Mouse (Mus musculus) left cerebral cortex, adult 9 months (tissue): ENCODE results near the gene Tnn.

ENCODE experiments used
- DNase-seq, 2 experiments: peaks; one replicate each; pipeline ENCODE4 v3.0.0; 2022; ENCODE audit warnings: low spot score in 2 of 2

Gene Tnn

DNA sequence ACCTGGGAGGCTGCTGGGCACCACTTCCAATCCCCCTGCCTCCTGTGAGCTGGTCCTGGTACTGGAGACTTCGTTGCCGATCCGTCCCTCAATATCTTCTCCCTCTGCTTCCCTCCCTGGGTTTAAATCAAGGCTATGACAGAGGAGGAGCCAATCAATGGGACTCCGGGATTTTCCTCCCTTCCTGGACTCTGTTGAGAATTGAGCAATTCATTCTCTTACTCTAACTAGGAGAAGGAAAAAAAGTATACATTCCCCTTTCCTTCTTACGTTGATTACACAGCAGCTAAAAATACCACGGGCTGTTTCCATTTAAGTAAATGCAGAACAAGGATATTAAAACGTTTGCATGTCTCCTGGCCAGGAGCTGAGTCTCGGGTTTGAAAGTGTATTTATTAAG is at the start of gene Tnn:
TSS of gene Tnn (minus strand) at position 101 of the 400 bp plus-strand sequence.
- no peak for DNase-seq

DNA sequence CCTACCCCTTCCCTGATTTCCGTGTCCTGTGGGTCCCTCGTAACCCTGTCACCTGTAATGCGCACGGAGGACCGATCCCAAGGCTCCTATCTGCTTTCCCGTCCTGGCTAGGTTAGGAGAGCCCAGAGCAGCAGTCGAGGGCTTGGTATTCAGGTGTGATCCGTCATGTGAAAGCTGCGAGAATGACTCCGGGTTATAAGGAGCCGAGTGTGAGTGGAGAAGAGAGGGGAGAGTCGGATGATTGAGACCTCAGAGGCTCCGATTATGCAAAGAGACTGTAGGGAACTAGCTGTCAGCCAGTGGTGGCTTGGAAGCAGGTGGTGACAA is 41.9 kb upstream of the Tnn start:
- DNase-seq = no peak

DNA sequence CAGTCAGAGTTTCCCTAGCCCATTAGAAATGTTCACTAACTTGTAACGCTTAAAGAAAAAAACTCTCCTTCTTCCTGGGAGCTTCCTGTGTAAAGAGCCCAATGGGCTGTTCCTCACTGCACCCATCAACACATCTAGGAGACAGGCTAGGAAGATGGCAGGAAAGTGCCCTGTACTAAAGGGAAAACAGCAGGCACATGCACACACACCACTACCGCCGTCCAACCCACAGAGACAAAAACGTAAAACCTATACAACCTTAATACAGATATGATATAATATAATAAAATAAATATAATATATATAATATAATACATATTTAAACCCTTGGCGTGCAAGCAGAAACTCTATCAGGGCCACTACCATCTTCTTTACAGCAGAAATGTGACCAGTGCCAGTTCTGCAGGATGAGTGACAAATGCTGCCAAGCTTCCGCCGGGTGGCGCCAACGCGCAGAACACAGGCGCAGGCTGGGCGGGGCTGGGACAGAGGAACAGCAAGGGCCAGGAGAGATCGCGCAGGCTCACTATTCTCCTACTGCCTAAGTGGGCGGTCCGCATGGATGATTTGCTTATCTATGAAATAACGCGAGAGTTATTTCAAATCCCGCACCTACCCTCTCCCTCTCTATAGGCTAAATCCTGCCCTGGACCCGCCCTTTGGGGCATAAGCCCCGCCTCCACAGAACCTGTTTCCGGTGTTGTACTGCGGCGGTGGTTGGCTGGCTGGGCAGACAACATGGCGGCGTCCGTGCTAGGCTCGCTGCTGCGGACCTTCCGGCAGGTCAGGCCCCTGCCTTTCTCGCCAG is 41.4 kb upstream of the Tnn start, which contains the start of gene Mrps14:
TSS of gene Mrps14 (plus strand) at position 687 of the 808 bp plus-strand sequence.
- peak; percentile 98 for DNase-seq

DNA sequence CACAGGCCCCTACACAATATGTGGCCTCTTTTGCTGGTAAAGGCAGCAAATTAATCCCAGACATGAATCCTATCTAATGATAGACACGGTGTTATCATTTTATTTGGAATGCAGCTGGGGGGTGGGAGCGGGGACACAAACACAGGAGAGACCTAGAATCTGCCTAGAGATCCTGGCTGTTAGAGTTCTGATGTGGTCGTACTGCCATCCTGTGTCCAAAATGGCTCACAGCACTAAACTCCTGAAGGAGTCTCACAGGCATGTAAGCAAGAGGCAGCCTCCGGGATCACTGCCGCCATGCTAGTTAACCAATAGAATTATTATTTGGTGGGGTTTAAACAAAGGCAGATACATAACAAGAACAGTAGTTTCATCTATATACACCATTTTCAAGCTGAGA is 31.1 kb upstream of the Tnn start:
- peak in 1 of 2 experiments; percentile 72 for DNase-seq

DNA sequence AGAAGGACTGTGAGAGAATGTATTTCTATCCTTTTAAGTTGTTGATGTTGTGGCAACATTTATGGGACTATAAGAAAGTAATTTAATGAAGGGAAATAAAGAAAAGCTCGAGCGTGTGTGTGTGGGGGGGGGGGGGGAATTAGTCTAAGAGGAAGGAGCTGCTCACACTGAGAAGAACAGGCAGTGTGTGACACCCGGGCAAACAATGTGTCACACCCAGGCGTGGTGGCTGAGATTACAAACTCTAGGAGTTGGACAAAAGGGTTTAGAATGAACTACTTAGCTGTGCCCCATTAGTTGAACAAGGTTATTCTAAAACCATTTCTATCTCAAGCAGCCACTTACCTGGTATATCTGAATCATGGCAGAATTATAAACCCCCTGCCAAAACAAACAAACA is 27.8 kb upstream of the Tnn start:
- DNase-seq = no peak

DNA sequence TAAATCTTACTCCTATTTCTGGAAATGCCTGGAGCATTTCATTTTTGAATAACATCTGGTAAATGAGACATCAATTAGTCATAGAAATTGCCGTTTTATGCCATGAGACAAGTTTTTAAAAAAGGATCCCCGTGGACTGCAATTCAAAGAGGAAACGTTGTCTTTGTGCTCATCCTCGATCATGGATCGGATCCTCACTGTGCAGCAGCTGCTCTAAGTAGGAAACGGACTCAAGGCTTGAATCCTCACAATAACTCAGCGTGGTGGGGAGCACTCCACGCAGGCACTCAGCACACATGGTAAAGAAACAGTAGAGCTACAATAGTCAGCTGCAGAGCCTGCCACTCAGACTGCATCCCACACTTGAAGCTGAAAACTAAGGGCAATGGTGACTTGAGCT is 23.5 kb upstream of the Tnn start:
- DNase-seq = no peak

DNA sequence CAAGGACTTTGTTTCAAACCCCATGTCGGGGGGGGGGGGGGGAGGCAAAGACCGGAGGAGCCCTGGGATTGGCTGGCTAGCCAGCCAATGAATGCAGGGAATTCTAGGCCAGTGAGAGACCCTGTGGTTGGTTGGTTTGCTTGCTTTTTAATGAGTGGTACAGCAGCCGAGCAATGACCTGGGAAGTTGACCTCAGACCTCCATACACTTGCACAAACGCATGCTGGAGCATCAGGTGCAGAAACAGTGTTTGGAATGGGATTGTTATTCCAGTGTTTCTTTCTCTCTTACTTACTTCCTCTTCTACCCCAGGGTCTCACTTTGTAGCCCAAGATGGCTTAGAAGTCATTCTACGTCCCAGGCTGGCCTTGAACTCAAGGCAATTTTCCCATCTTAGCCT is 13.2 kb upstream of the Tnn start:
- DNase-seq = no peak

DNA sequence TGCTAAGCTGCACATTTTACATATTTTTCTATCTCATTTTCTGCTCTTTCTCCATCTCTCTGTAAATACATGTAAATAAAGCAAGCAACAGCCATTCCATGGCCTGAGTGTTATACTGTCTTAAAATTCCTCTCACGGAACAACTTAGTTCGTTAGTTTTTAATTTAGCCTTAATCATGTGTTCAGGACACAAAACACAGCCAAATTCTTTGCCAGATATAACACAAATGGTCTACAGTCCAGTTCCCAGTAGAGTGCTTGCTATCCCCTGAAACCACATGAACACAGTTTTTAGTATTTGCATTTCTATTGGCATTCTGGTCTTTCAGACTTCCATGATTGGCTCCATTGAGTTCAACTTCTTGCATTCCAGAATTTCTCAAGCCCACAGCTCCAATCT is 4.8 kb upstream of the Tnn start:
- no peak for DNase-seq

DNA sequence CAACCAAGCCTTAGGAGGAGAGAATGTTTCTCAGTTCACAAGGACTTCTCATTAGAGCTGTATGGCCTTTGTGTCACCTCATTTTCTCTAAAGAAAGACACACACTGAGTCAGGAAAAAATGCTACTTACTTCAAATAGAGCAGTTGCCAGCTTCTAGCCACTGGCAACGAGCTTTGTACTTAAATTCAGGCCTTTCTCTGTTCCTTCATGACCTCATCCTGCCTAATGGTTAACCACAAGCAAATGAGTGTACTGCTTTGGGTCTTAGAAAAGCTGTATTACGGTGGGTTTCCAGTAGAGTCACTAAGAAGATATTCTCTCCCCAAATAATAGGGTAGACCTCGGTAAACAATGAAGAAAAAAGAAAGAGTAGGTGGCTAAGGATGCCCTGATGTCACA is 2.7 kb downstream of the Tnn start:
- DNase-seq = no peak

DNA sequence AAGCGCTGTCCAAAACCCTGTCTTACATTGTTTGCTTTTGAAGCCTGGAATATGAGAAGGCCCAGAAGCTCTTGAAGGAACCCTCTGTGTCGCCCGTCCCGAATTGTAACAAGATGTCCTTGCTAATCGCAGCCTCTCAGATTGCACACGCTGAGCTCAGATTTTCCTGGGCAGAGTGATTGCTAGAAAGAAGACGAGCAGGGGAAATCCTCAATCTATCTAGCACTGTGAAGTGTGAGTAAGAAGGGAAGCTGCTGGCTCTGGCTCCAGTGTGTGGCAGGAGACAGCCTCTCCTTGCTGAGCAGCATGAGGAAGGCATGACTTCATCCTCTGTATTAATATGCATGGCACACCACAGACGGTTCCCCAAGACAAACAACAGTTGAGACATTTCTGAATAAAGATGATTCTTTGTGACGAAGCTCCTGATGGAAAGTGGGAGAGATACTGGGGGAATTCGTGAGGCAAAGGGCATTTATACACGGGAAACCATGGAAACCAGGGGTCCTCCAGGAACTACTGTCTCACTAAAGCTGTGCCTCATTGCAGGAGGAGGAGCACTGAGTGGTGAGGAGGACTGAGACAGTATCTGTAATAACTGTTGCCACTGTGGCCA is 4.0 kb downstream of the Tnn start:
- peak in 1 of 2 experiments; percentile 42 for DNase-seq

DNA sequence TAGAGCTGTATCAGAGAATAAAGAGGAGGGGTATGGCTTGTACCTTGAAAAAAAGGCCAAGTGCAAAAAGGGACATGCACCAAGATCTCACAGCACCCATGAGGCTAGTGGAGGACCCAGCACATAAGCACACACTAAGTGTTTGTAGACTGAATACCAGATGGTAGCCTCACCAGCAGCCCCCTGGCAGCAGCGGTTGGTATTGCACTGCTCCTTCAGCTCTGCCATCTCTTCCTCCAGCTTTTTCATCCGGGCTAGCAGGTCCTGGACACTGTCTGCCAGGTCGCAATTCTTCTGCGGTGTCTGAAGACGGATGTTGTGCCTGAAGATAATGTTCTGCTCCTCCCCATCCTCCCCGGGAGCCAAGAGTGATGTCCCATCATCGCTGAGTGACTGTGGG is 6.1 kb downstream of the Tnn start:
- no peak for DNase-seq

DNA sequence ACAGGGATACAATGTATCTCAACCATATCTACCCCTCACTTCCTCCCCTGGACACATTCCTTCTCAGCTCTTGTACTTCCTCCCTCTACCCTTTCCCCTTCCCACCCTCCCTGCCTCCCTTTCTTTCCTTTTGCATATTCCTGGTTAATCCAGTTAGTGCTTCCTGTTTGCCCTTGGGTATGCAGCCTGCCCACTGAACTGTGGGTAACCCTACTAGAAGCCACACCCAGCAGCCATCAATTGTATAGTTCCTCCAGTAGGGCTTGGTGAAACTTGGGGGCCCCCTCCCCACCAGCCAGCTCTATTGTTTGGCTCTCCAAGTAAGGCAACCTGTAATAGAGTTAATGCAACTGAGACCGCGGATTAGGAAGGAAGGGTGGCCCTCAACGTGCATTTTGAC is 7.8 kb downstream of the Tnn start:
- no peak for DNase-seq

DNA sequence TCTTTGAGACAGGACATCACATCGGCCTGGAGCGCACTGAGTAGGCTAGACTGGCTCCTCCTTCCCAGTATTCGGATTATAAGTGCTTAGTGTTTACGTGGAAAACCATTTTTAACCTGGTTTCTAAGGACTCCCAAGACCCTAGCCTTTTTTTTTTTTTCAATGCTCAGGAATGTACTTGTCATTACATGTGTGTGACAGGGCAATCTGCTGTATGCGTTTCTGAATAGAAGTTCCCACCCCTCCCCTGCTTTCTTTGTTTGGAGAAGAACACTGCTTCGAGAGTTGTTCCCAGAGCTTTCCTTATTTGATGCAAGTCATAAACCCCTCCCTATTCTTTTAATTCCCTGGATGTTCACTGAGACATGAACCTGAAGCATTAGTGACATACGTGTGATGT is 9.0 kb downstream of the Tnn start:
- no peak for DNase-seq

DNA sequence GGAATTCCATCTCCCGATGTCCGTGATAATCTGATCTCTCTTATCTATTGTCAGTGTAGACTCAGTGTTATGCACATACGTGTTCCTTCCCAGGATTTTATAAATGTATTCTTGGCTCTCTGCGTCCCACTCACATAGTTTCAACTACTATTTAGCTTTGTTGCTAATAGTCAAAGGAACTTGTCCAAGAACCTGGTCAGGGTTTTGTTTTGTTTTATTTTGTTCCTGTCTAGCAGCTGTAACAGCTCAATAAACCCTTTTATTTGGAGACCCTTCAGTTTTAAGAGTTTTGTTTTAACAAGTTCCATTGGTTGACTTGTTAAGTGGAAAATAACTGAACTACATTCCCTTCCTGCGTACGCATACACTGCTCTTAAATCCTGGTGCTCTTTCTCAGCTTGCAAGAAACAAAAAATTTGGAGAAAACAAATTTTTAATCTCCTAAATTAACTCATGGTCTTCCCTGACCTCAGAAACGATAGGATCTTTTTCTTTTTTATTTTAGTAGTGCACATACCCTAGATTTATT is 17.0 kb downstream of the Tnn start:
- no peak for DNase-seq

DNA sequence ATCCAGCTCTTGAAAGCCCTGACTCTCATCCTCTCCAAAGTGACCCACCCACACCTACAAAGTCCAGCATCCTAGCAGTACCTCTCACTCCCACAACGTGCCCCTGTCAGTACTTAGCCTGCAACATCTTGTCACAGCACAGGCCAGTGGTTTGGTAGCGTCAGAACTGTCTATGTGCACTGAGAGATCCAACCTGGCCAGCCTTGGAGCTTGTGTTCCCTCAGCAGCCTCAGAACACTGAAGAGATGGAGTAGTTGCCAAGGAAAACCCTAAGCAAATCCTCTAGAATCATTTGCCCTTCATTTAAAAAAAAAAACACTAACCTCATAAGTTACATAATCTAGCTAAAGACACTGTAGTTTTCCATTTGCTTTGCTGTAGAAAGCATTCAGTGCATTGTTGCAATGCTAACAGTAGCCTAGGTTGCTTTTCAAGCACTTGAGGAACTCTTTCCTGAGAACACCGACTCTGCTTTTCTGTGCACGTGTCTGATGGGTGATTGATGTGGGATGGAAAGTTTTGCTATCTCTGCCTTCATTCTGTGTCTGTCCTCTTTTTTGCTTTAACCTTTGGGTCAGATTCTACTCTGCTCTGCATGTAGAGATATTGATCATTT is 19.8 kb downstream of the Tnn start:
- no peak for DNase-seq

DNA sequence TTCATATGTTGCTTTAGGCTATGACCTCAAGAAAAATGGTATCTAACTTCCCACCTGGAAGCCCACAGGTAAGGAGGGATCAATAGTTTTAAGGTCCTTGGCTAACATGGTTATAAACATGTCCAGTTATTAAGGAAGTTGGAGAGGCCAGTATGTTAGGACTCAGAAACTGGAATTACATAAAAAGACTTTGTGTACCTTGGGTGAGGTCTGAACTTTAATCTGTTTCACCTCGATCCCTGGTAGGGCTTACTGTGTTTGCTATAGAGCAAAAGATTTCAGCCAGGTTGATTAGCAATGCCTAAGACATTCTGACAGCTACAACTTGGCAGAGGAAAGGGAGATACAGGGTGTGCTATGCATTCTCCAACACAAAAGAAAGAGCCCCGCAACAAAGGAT is 29.4 kb downstream of the Tnn start:
- no peak for DNase-seq

DNA sequence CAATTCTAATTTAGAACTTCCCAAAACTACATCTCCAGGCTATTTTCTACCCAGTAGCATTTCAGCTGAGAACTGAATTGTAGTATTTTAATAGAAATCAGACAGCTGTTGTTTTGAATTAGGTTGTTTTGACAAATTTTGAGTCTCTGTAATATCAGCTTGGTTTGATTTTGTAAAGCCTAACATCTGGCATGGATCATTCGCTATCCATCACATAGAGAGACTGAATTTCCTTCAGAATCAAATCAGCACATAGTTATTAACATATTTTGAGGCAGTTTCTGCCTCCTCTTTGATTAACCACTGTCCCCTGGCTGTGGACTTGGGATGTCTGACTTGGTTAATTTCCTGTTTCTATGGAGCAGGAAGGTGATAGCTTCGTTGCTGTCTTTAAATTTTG is 44.8 kb downstream of the Tnn start:
- DNase-seq = no peak

DNA sequence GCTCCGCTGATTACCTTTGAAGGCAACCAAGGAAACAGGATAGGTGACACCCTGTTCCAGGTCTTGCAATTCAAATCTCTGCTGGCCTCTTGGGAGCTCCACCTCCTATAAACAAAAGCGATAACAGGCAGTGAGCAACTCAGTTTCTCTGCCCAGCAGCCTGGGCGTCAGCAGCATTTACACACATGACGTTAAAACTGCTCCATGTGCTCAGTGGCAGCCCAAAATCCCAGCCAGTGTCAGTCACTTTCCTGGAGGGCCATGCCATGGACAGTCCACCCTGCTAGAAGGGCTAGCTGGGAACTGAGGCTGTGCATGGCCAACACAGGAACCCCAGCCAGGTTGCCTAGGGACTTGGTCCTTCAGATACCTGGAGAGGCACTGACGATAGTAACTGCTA is 48.0 kb downstream of the Tnn start:
- DNase-seq = no peak

DNA sequence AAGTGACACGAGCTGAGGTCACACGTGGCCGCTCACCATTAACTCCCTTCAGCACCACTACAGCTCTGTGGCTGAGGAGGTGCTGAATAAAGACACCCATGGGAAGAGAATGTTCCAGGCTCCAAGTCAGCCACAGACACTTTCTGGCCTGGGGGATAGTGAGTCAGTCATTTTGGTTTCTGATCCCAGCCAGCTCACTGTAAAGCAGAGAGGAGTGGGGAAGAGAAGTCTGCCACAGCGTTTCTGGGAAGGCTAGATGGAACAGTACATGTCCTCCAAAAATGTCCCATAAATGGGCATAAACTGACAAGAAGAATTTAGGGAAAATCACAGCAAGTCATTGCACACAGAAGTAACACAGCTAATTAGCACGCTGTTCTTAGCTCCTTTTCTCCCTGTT is 52.4 kb downstream of the Tnn start:
- peak in 1 of 2 experiments; percentile 19 for DNase-seq

DNA sequence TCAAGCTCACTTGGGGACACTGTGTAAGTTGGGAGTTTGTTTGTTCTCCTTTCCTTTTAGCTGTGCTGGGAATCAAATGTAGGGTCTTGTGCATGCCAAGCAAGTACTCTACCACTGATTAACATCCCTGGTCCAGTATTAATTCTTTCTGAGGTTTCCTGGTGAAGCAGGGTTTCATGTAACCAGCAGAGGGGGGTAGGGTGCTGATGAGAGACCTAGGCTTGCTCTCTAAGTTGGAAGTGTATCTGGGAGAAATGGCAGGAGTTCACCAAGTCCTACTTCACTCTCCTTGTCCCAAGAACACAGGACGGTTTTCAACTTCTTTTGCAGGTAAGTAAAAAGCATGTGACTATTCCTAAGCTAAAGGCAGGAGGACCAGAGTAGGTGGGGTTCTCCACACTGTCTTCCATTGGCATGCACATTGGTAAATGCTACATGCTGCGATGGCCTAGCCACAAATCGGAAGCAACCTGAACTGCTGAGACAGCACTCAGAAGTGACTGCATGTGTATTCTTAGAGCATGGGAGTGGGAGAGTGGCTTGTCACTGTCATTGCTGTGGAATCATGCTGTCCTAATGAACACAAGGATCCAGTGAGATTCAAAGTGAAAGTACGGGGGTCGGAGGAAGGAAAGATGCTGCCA is 53.6 kb downstream of the Tnn start:
- no peak for DNase-seq

DNA sequence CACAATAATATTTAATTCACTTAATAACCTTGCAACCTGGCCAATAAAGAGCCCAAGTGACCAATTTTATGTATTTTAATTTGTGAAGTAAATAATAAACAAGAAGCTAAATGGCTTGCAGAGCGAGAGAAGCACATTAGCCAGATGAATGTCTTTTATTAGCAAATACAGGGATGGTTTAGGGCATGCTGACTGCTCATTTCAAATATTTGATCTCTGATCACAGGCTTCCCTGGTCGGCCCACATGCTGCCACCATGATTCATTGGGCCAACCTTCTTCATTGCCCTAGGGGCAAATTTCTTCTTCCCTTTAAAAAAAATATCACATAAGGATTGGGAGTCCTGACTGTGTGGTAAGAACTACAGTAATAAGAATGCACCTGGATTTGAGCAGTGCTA is 66.7 kb downstream of the Tnn start:
- DNase-seq = no peak

DNA sequence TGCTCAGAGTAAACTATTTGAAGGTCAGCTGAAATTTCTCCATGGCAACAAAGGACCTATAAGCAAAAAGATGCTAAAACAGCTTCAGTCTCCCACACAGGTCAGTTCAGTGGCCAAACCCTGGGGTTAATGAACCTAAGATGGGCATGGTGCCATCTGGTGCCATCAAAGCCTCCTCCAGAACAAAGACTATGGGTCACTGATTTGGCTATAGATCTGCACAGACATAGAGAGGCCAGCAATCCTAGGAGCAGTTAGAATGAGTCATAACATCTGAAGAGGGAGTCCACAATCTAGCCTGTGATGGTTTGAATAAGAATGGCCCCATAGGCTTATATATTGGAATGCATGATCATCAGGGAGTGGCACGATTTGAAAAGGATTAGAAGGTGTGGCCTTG is 69.1 kb downstream of the Tnn start:
- DNase-seq = no peak

DNA sequence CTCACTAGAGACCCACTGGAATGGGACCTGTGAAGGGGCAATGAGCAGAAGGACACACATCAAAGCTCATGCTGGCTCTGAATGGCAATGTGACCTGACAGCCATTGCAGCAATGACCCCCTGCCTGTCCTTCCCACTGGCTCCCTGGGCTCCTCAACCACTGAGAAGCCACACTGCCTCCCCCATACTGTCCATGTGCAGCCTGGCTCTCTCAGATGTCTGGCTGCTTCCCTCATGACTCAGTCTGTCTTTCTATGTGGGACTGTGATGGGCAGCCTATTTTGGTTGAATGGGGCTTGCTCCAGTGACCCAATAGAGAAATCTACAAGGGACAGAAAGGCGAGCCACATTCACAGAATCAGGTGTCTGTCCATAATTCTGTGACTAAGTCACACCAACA is 70.7 kb downstream of the Tnn start:
- DNase-seq = no peak
